Mouse (Mus musculus) adrenal gland, postnatal 4 days (tissue): ENCODE measurements around the gene Rpusd2. TPM values are rescaled to one million over a fixed set of nuclear protein-coding genes. Genes with fewer than 3 reads are reported as not detected.
A peak's percentile ranks its signal among the peaks of the same experiment; 100 is the strongest.
"Not testable (repeated sequence)": the region's sequence is repeated elsewhere in the genome, so short reads cannot be mapped to it uniquely, and the experiment has no call there.

Experiments used
- DNase-seq, 2 experiments: peaks; one replicate each; pipeline ENCODE4 v3.0.0; 2021 to 2022; ENCODE audit warnings: low spot score in 2 of 2, mixed read lengths in 2 of 2
- long read RNA-seq, 2 experiments: library from polyadenylated mRNA; stranded (forward); transcript quantifications; one replicate each; pipeline ENCODE4 v2.0.0; 2021
- total RNA-seq, 2 experiments: library from RNA; stranded (reverse); gene quantifications; 2 replicates each; pipeline ENCODE4 v1.2.3; 2021

Rpusd2 gene
- 1 to 10 TPM; 8.6 to 8.7 TPM for total RNA-seq
- long read RNA-seq, experiment 1, partial matches to known transcripts: 0 of 3 reads
- long read RNA-seq, experiment 1, other reads (novel, unspliced or antisense): 0 of 3 reads
- long read RNA-seq, experiment 2, transcript Rpusd2-201 (3 exons, 2,706 nt): major isoform, 8 of 9 reads
- long read RNA-seq, experiment 2, partial matches to known transcripts: 1 of 9 reads
- long read RNA-seq, experiment 2, other reads (novel, unspliced or antisense): 0 of 9 reads

- peak; percentile 70 to 84 for DNase-seq
Measured at GRCm38 (mm10) chr2:119034656-119035396, at the start of gene Rpusd2. TSS of gene Rpusd2 (plus strand) at chr2:119034790.

- DNase-seq: no peak
Measured at GRCm38 (mm10) chr2:118995490-118995889, 39.1 kb upstream of the Rpusd2 start.

- DNase-seq: no peak
Measured at GRCm38 (mm10) chr2:118995919-118996797, 38.4 kb upstream of the Rpusd2 start.

- no peak for DNase-seq
Measured at GRCm38 (mm10) chr2:118996798-118997105, 37.8 kb upstream of the Rpusd2 start.

GRCm38 (mm10) chr2:118998115-118998866 lies 36.3 kb upstream of the Rpusd2 start:
- no peak for DNase-seq

- DNase-seq: no peak
Measured at GRCm38 (mm10) chr2:118999025-118999639, 35.5 kb upstream of the Rpusd2 start.

GRCm38 (mm10) chr2:119006886-119007285 lies 27.7 kb upstream of the Rpusd2 start:
- DNase-seq: no peak

- DNase-seq: no peak
Measured at GRCm38 (mm10) chr2:119009376-119009775, 25.2 kb upstream of the Rpusd2 start.

- no peak for DNase-seq
Measured at GRCm38 (mm10) chr2:119014989-119015388, 19.6 kb upstream of the Rpusd2 start.

GRCm38 (mm10) chr2:119015604-119016180 lies 18.9 kb upstream of the Rpusd2 start:
- DNase-seq: no peak

GRCm38 (mm10) chr2:119016312-119016711 lies 18.3 kb upstream of the Rpusd2 start:
- not testable (repeated sequence) for DNase-seq

- DNase-seq: no peak
Measured at GRCm38 (mm10) chr2:119017647-119018046, 16.9 kb upstream of the Rpusd2 start.

- no peak for DNase-seq
Measured at GRCm38 (mm10) chr2:119018391-119019122, 16.0 kb upstream of the Rpusd2 start.

GRCm38 (mm10) chr2:119019131-119019530 lies 15.5 kb upstream of the Rpusd2 start:
- DNase-seq: no peak

GRCm38 (mm10) chr2:119019538-119019937 lies 15.1 kb upstream of the Rpusd2 start:
- no peak for DNase-seq

- no peak for DNase-seq
Measured at GRCm38 (mm10) chr2:119023154-119023660, 11.4 kb upstream of the Rpusd2 start.

- no peak for DNase-seq
Measured at GRCm38 (mm10) chr2:119024536-119025238, 9.9 kb upstream of the Rpusd2 start.

GRCm38 (mm10) chr2:119025239-119025616 lies 9.4 kb upstream of the Rpusd2 start:
- no peak for DNase-seq

GRCm38 (mm10) chr2:119026951-119027350 lies 7.6 kb upstream of the Rpusd2 start:
- DNase-seq: no peak
